In genomic region chrX:99358784-99359183, GRCm38 (mm10) we compare ENCODE assay signal across 9 mouse cellular contexts.
DNase-seq lines count a peak whose midpoint lies in the region; ATAC-seq and TF ChIP-seq lines count a peak whose summit lies in the region.
"Had no signal": no experiment of that assay in that cellular context is flagged by ENCODE, and none has a peak within 500 bp of the region (broad histone marks: within the 10 kb centered on the region; RNA-seq: fewer than 3 reads in every experiment).

No protein-coding gene starts in this region.

- no peak overlapping the region for H3K9ac ChIP-seq in heart, embryonic 13.5 days
- H3K9ac ChIP-seq in kidney, postnatal 0 days (ENCODE audit: low read depth, low read length) = no peak overlapping the region
- no peak overlapping the region for H3K9ac ChIP-seq in forebrain, embryonic 13.5 days

- peaks cover 30% of the 10 kb centered on the region for H3K4me1 ChIP-seq in heart, embryonic 13.5 days
- H3K4me1 ChIP-seq in kidney, postnatal 0 days (replicated peaks; ENCODE audit: insufficient read depth, low read length) = no peaks in the 10 kb centered on the region
- peaks cover 20% of the 10 kb centered on the region for H3K4me1 ChIP-seq in forebrain, embryonic 13.5 days

- H3K4me2 ChIP-seq in heart, embryonic 13.5 days = no peak overlapping the region
- no peak overlapping the region for H3K4me2 ChIP-seq in kidney, postnatal 0 days (ENCODE audit: low read length)
- no peak overlapping the region for H3K4me2 ChIP-seq in forebrain, embryonic 13.5 days

- H3K9me3 ChIP-seq in heart, embryonic 13.5 days = no peaks in the 10 kb centered on the region
- H3K9me3 ChIP-seq in kidney, postnatal 0 days (replicated peaks; ENCODE audit: low read length) = no peaks in the 10 kb centered on the region
- H3K9me3 ChIP-seq in forebrain, embryonic 13.5 days (replicated peaks) = no peaks in the 10 kb centered on the region

- 25% methylated on average over 1 of the region's 1 CpGs for WGBS in heart, embryonic 13.5 days
- WGBS in kidney, postnatal 0 days = 44% methylated on average over 1 of the region's 1 CpGs
- 33% methylated on average over 1 of the region's 1 CpGs for WGBS in forebrain, embryonic 13.5 days

- peaks cover 72% of the 10 kb centered on the region for H3K27me3 ChIP-seq in heart, embryonic 13.5 days (replicated peaks)
- 0 out of 2 replicates have a peak, but pooled peaks cover 4% of the 10 kb centered on the region for H3K27me3 ChIP-seq in kidney, postnatal 0 days (ENCODE audit: insufficient read depth, low read length)
- H3K27me3 ChIP-seq in forebrain, embryonic 13.5 days = peaks cover 37% of the 10 kb centered on the region

- TF ChIP-seq CTCF in kidney, postnatal 0 days (IDR thresholded peaks at IDR 0.05; ENCODE audit: low read depth) = peak; percentile 58

- peak; percentile 31 for DNase-seq in urinary bladder, postnatal 14 days (ENCODE audit: low spot score)
- DNase-seq in urinary bladder, adult 18-20 months (ENCODE audit: low spot score in 2 of 2) = no peak
- peak; percentile 42 for DNase-seq in kidney, postnatal 0 days (ENCODE audit: low spot score)
- no peak for DNase-seq in cerebellum, adult 9-11 months
- DNase-seq: right cerebral cortex, adult 18-20 months had no signal

- no peak for ATAC-seq in heart, embryonic 13.5 days (ENCODE audit: extremely low read depth, insufficient number of reproducible peaks, low FRiP score, low TSS enrichment)
- ATAC-seq in kidney, postnatal 0 days (replicated peaks; ENCODE audit: low FRiP score, low read depth) = 0 out of 2 replicates have a peak, but pooled peaks have one; percentile 49
- ATAC-seq in forebrain, embryonic 13.5 days = no peak
- no peak for ATAC-seq in cerebellum, adult (ENCODE audit: insufficient number of reproducible peaks, low FRiP score, low TSS enrichment)

- H3K27ac ChIP-seq in heart, embryonic 13.5 days (replicated peaks) = peak overlapping the region; percentile 58
- no peak overlapping the region for H3K27ac ChIP-seq in kidney, postnatal 0 days
- H3K27ac ChIP-seq in forebrain, embryonic 13.5 days = no peak overlapping the region
- H3K27ac ChIP-seq: macrophage had no signal

- no peaks in the 10 kb centered on the region for H3K36me3 ChIP-seq in heart, embryonic 13.5 days
- H3K36me3 ChIP-seq in kidney, postnatal 0 days (ENCODE audit: insufficient read depth, low read length) = no peaks in the 10 kb centered on the region
- no peaks in the 10 kb centered on the region for H3K36me3 ChIP-seq in forebrain, embryonic 13.5 days (ENCODE audit: poor library complexity, severe bottlenecking)

- H3K4me3 ChIP-seq in heart, embryonic 13.5 days = no peak overlapping the region
- H3K4me3 ChIP-seq in kidney, postnatal 0 days (replicated peaks; ENCODE audit: low read depth, low read length) = no peak overlapping the region
- no peak overlapping the region for H3K4me3 ChIP-seq in forebrain, embryonic 13.5 days

Comparison
In these comparisons a context has a peak if more than half of its experiments do, and no peak if none do; other contexts are left out.
1. DNase-seq: peak in urinary bladder, postnatal 14 days (single experiment) and kidney, postnatal 0 days (single experiment); none in urinary bladder, adult 18-20 months (0 of 2) and cerebellum, adult 9-11 months (single experiment).